Mouse (Mus musculus): ENCODE measurements around the gene Rbmx2.

Gene Rbmx2

DNA sequence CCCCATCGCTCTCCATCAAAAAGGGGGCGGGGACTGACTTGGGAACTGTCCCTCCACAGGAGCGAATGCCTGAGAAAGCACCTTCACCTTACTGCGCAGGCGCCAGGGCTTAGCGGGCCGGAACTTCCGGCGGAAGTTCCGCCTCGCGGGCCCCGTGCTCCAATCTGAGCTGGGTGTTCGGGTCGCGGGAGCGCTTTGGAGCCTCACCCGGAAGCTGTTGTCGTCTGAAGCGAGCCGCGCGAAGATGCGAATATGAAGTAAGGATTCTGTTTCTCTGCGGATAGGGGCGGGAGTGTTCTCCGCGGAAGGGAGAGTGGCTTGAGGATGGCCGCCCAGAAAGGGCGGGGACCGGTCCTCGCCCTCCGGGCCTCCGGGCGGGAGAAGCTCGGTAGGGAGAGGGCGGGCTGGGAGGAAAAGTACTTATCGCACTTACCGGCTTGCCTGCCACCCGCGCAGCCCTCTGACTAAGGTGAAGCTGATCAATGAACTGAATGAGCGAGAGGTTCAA, at the start of gene Rbmx2:
Gene Rbmx2 (plus strand): TSS at position 141 of the 508 bp plus-strand sequence.
- DNase-seq (ENCODE audit: low spot score in 2 of 2), result peak; percentile 71 to 87

DNA sequence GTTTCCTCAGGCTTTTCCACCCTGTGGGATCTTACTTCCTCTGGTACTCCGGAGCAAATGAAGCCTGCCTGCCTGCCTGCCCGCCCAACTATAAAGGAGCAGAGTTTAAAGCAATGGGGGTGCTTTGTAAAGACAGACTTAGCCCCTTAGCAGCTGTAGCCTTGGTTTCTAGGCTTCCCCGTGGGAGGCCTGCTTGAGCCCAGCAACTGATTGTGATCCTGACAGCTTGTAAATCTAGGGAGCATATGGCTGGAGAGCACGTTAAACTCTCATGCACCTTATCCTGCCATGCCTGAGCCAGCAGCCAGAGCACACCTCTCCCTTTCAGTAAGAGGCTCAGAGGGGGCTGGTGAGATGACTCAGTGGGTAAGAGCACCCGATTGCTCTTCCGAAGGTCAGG, 28.0 kb upstream of the Rbmx2 start:
- DNase-seq (ENCODE audit: low spot score in 2 of 2), result no peak

DNA sequence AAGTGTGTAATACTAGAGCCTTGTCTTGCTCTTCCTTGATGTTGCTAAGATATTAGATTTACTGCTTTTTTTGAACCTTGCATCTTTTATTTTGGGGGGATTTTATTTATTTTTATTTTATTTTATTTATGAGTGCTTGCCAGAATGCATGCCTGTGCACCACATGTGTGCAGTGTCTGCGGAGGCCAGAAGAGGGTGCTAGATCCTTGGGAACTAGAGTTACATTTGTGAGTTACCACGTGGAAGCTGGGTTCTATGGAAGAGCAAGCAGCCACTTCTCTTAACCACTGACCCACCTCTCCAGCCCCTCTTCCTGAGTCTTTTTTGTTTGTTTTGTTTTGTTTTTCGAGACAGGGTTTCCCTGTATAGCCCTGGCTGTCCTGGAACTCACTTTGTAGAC, 25.2 kb upstream of the Rbmx2 start:
- no peak for DNase-seq (ENCODE audit: low spot score in 2 of 2)

DNA sequence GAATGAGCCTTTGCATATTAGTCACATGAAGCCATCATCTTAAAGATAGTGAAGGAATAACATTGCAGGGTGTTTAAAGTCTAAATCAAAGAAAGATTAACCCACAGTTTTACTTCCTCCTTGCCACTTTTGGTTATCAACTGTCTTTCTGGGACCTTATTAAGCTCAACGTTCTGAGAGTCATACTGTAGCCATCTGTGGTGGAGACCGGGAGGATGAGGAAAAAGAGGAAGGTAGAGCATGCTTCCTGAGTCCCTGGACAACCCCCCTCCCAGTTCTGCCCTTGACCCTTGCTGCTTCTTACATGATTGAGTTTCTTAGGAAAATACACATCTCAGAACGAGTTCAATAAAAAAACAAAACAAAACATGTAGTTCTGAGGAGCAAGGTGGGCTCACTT, 23.1 kb upstream of the Rbmx2 start:
- DNase-seq (ENCODE audit: low spot score in 2 of 2), result no peak

DNA sequence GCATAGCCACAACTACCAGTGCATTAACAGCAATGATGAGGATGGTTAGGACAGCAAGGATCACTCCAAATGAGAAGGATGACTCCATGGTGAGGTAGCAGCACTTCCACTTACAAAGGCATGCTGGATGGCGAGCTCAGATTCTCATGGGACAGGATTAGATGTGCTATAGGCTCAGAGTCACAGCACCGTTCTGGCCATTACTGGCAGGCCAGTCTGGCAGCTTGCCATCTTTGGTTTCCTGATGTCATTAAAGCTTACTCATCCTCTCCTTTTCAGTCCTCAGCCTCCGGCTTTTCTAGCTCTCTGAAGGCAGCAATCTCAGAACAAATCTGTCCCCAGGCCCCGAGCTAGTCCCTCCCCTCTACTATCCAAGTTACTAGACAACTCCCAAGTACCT, 20.6 kb upstream of the Rbmx2 start, which contains the start of gene Gpr119:
Gene Gpr119 (minus strand): TSS at position 308 of the 400 bp plus-strand sequence.
- DNase-seq (ENCODE audit: low spot score in 2 of 2), result no peak

DNA sequence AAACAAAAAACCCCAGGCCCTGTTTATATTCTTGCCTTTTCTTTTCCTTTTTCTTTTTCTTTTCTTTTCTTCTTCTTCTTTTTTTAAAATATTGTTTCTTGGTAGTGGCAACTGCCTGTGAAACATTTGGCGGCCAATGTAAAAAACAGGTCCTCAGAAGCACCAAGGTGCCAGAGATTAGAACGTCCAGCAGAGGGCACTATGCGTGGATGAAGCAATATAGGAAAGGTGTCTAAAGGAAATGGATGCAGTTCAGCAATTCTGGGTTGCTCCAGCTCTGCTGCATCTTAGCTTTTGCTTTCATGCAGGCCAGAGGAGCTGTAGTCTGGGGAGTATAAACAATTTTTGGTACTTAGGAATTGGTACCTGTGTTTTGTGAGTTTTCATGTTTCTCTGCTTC, 11.4 kb upstream of the Rbmx2 start:
- peak; percentile 10 to 21 for DNase-seq (ENCODE audit: low spot score in 2 of 2)

DNA sequence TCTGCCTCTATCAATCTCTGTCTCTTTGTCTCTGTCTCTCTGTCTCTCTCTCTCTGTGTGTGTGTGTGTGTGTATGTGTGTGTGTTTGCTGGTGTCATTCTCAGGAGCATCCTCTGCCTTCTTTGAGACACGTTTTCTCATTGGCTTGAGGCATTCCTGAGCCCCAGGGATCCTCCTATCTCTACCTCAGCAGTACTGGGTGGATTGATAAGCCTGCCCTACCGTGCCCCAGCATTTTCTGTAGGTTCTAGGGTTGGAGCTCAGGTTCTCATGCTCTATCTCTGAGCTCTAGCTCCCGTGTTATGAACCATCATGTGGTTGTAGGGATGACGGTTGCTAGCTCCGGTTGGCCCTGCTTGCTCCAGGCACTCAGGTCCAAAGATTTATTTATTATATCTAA, 10.9 kb upstream of the Rbmx2 start:
- no peak for DNase-seq (ENCODE audit: low spot score in 2 of 2)

DNA sequence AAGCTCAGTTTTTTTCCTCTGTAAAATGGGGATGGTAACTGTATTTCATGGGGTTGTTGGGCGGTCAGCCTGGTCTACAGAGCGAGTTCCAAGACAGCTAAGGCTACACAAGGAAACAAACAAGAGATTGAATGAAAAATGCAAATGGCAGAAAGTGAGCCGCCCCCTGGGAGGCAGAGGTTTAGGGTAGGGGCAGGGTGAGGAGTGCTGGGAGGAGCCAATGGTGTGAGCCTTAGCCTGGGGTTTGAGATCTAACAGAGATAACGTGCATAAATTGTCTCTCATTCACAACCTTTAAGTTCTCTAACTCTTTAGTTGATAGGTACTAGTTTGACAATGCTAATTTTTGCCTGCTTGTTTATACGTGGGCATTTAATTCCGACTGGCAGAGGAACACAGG, 344 bp upstream of the Rbmx2 start:
- no peak for DNase-seq (ENCODE audit: low spot score in 2 of 2)

DNA sequence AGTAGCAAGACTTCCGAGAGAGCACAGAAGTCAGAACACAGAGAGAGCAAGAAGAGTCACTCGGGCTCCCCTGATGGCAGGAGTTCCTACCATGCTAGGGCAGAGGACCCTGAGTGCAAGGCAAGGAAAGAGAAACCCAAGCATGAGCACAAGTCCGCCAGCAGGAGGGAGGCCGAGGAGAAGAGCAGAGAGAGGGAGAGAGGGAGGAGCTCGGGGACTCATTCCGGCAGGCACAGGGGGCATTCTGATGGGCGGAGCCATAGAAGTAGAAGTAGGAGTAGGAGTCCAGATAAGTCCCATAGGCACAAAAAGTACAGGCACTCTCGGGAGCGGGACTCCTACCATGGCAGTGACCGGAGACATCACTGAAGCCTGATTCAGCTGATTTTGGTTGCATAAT, 14.9 kb downstream of the Rbmx2 start:
- no peak for DNase-seq (ENCODE audit: low spot score in 2 of 2)

DNA sequence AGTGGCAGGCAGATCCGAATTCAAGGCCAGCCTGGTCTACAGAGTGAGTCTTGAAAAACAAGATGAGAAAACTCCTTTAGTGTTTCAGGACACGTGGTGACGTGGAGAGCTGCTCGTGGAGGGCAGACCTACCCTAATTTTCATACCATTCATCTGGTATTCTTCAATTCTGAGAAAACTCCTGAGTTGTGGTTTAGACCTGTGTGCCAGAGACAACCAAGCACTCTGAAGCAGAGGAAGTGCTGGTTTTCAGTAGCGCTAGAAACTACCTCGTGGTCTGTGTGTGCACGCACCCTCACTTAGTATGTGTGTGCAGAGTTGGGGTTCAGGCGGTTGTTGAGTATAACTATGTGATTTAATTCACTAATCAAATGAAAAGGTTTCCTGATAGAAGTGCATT, 18.0 kb downstream of the Rbmx2 start:
- DNase-seq (ENCODE audit: low spot score in 2 of 2), result no peak

DNA sequence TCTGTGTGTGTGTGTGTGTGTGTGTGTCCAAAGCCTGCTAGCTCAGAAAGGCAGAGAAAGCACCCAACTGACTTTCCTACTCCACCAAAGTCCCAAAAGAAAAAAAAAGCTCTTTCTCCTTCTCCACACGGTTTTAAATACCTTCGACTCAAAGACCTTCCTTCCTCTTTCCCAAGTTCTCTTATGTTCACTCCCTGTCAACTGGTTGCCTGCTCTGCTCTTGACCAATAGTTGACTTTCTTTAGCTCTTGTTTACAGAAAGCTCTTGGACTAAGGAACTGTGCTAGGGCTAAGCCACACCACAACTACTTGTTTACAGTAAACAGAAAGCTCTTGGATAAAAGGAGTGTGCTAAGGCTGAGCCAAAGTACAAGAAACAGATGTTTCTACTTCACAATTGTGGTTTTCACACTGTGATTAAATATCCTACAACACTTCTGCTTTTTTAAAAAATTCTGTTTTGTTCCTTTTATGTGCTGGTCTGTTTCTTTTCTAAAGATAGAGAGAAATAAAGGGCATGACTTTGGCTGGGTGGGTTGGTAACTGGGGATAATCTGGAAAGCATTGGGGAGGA, 60.0 kb downstream of the Rbmx2 start:
- no peak for DNase-seq (ENCODE audit: low spot score in 2 of 2)
